Mouse (Mus musculus) granulocyte monocyte progenitor cell, adult 5-6 weeks (primary cell): Measurements from ENCODE around the gene Defa33. TPM values are rescaled to one million over a fixed set of nuclear protein-coding genes. Genes with fewer than 3 reads are reported as not detected.
"Not testable (repeated sequence)": the region's sequence is repeated elsewhere in the genome, so short reads cannot be mapped to it uniquely, and the experiment has no call there.

Source experiments
- ATAC-seq: replicated peaks from 2 replicates; pipeline ENCODE4 v1.8.0; 2016; ENCODE audit warnings: mild to moderate bottlenecking, moderate TSS enrichment, inconsistent platforms; ENCODE audit not compliant: poor library complexity, severe bottlenecking
- total RNA-seq, 2 experiments: library from RNA; stranded (forward) in 1 of 2; stranded (reverse) in 1 of 2; fragments of 200-712, 200-1000 nt in 1 of 2; fragments of >200 nt in 1 of 2; fragmentation: Nextera tagmentation in 1 of 2; gene quantifications; 2 replicates each; pipeline ENCODE4 v1.2.3; 2014 to 2017

Defa33 gene
- total RNA-seq (2014; fragmentation: Nextera tagmentation), result not detected in 2 replicates
- not detected in 2 replicates for total RNA-seq (2017)

DNA sequence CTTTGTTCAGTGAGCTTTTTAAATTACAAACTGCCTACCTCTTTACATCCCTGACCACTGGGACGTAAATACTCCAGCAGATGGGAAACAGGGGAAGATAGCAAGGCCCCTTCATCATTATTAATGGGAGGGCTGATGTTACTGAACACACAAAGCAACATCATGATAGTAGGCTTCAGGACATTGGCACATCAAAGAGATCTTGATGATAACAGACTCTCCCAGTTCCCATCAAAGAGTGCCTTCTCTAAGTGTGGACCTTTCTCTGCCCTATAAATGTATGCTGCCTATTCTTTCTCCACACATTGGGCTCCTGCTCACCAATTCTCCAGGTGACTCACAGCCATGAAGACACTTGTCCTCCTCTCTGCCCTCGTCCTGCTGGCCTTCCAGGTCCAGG lies at the start of gene Defa33:
TSS of gene Defa33 (plus strand) at position 301 of the 400 bp plus-strand sequence.
- not testable (repeated sequence) for ATAC-seq

DNA sequence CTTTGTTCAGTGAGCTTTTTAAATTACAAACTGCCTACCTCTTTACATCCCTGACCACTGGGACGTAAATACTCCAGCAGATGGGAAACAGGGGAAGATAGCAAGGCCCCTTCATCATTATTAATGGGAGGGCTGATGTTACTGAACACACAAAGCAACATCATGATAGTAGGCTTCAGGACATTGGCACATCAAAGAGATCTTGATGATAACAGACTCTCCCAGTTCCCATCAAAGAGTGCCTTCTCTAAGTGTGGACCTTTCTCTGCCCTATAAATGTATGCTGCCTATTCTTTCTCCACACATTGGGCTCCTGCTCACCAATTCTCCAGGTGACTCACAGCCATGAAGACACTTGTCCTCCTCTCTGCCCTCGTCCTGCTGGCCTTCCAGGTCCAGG lies 13.4 kb upstream of the Defa33 start, which contains the start of gene Defa2:
TSS of gene Defa2 (plus strand) at position 301 of the 400 bp plus-strand sequence.
- not testable (repeated sequence) for ATAC-seq

DNA sequence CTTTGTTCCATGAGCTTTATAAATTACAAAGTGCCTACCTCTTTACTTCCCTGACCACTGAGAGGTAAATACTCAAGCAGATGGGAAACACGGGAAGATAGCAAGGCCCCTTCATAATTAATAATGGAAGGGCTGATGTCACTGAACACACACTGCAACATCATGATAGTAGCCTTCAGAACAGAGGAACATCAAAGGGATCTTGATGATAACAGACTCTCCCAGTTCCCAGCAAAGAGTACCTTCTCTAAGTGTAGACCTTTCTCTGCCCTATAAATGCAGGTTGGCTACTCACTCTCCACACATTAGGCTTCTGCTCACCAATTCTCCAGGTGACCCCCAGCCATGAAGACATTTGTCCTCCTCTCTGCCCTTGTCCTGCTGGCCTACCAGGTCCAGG lies 35.5 kb downstream of the Defa33 start, which contains the start of gene Defa36:
TSS of gene Defa36 (plus strand) at position 301 of the 400 bp plus-strand sequence.
- ATAC-seq, result not testable (repeated sequence)

Other genes starting within 250 kb of the Defa33 start
- not detected in 2 replicates for gene Defa22, start 229.5 kb upstream of the Defa33 start, total RNA-seq (2014; fragmentation: Nextera tagmentation)
- gene Defa22, start 229.5 kb upstream of the Defa33 start, total RNA-seq (2017), result not detected in 2 replicates
- not detected in 2 replicates for gene Defa31, start 200.2 kb upstream of the Defa33 start, total RNA-seq (2014; fragmentation: Nextera tagmentation)
- gene Defa31, start 200.2 kb upstream of the Defa33 start, total RNA-seq (2017), result not detected in 2 replicates
- gene Gm15293, start 190.2 kb upstream of the Defa33 start, total RNA-seq (2014; fragmentation: Nextera tagmentation), result not detected in 2 replicates
- not detected in 2 replicates for gene Gm15293, start 190.2 kb upstream of the Defa33 start, total RNA-seq (2017)
- not detected in 2 replicates for gene Gm15292, start 142.1 kb upstream of the Defa33 start, total RNA-seq (2014; fragmentation: Nextera tagmentation)
- gene Gm15292, start 142.1 kb upstream of the Defa33 start, total RNA-seq (2017), result not detected in 2 replicates
- not detected in 2 replicates for gene Defa27, start 76.3 kb upstream of the Defa33 start, total RNA-seq (2014; fragmentation: Nextera tagmentation)
- not detected in 2 replicates for gene Defa27, start 76.3 kb upstream of the Defa33 start, total RNA-seq (2017)
- not detected in 2 replicates for gene Defa29, start 64.8 kb upstream of the Defa33 start, total RNA-seq (2014; fragmentation: Nextera tagmentation)
- gene Defa29, start 64.8 kb upstream of the Defa33 start, total RNA-seq (2017), result not detected in 2 replicates
- gene Defa2, start 13.3 kb upstream of the Defa33 start, total RNA-seq (2014; fragmentation: Nextera tagmentation), result not detected in 2 replicates
- gene Defa2, start 13.3 kb upstream of the Defa33 start, total RNA-seq (2017), result not detected in 2 replicates
- not detected in 2 replicates for gene Defa36, start 35.6 kb downstream of the Defa33 start, total RNA-seq (2014; fragmentation: Nextera tagmentation)
- not detected in 2 replicates for gene Defa36, start 35.6 kb downstream of the Defa33 start, total RNA-seq (2017)
- not detected in 2 replicates for gene Gm7849, start 64.7 kb downstream of the Defa33 start, total RNA-seq (2014; fragmentation: Nextera tagmentation)
- gene Gm7849, start 64.7 kb downstream of the Defa33 start, total RNA-seq (2017), result not detected in 2 replicates
- not detected in 2 replicates for gene Defa20, start 117.4 kb downstream of the Defa33 start, total RNA-seq (2014; fragmentation: Nextera tagmentation)
- not detected in 2 replicates for gene Defa20, start 117.4 kb downstream of the Defa33 start, total RNA-seq (2017)
- not detected in 2 replicates for gene Defa32, start 137.2 kb downstream of the Defa33 start, total RNA-seq (2014; fragmentation: Nextera tagmentation)
- not detected in 2 replicates for gene Defa32, start 137.2 kb downstream of the Defa33 start, total RNA-seq (2017)
- not detected in 2 replicates for gene Defa37, start 173.6 kb downstream of the Defa33 start, total RNA-seq (2014; fragmentation: Nextera tagmentation)
- not detected in 2 replicates for gene Defa37, start 173.6 kb downstream of the Defa33 start, total RNA-seq (2017)
- not detected in 2 replicates for gene Defa28, start 191.2 kb downstream of the Defa33 start, total RNA-seq (2014; fragmentation: Nextera tagmentation)
- gene Defa28, start 191.2 kb downstream of the Defa33 start, total RNA-seq (2017), result not detected in 2 replicates
- gene Gm7861, start 202.7 kb downstream of the Defa33 start, total RNA-seq (2014; fragmentation: Nextera tagmentation), result not detected in 2 replicates
- not detected in 2 replicates for gene Gm7861, start 202.7 kb downstream of the Defa33 start, total RNA-seq (2017)
- gene Defa26, start 226.4 kb downstream of the Defa33 start, total RNA-seq (2014; fragmentation: Nextera tagmentation), result not detected in 2 replicates
- gene Defa26, start 226.4 kb downstream of the Defa33 start, total RNA-seq (2017), result not detected in 2 replicates